Mouse (Mus musculus) megakaryocyte, embryonic 14.5 days (primary cell): ENCODE measurements around the gene Erh. TPM values are rescaled to one million over a fixed set of nuclear protein-coding genes. Genes with fewer than 3 reads are reported as not detected.

Experiments used
- H3K27me3 ChIP-seq: replicated peaks from 2 replicates; pipeline ENCODE3; 2012; ENCODE audit warnings: inconsistent platforms
- H3K36me3 ChIP-seq: replicated peaks from 2 replicates; pipeline ENCODE3; 2012; ENCODE audit warnings: low read length, inconsistent platforms, mixed read lengths
- H3K4me1 ChIP-seq: 2 replicates; pipeline ENCODE4 v1.6.1; 2012; ENCODE audit warnings: inconsistent platforms
- H3K4me3 ChIP-seq: replicated peaks from 2 replicates; pipeline ENCODE3; 2012; ENCODE audit warnings: moderate library complexity, mild to moderate bottlenecking, inconsistent platforms
- H3K9me3 ChIP-seq: 2 replicates; pipeline ENCODE4 v1.6.1; 2012; ENCODE audit warnings: inconsistent platforms
- FLI1 ChIP-seq: IDR thresholded peaks from 2 replicates; pipeline ENCODE4 v1.6.1; 2012; ENCODE audit warnings: low read length, inconsistent platforms, mixed read lengths
- GATA1 ChIP-seq: IDR thresholded peaks from 3 replicates; pipeline ENCODE4 v1.6.1; 2012; ENCODE audit warnings: mixed read lengths, low read length, inconsistent platforms, borderline replicate concordance
- polyA plus RNA-seq: library from polyadenylated mRNA; stranded (reverse); fragments of >175 nt; gene quantifications from 2 replicates; pipeline ENCODE4 v1.2.3, GENCODE M21; 2012; ENCODE audit warnings: low replicate concordance; ENCODE audit not compliant: insufficient read depth

Gene Erh
- 3.5 and 24.1 TPM in 2 replicates for polyA plus RNA-seq

GRCm38 (mm10) chr12:80643693-80644505 lies at the start of gene Erh, which contains the start of gene Slc39a9:
TSS of gene Erh (minus strand) at chr12:80644341.
TSS of gene Slc39a9 (plus strand) at chr12:80643883.
- H3K9me3 ChIP-seq, result no peaks in the 10 kb centered on the region
- no peak for TF ChIP-seq GATA1
- peak; percentile 46; the same call in 1 of the 2 replicates for TF ChIP-seq FLI1
- H3K4me3 ChIP-seq, result peak within 1 kb of the TSS; percentile 99
- H3K4me1 ChIP-seq, result peaks cover 45% of the 10 kb centered on the region
- peaks cover 56% of the 10 kb centered on the region for H3K36me3 ChIP-seq
- no peaks in the 10 kb centered on the region for H3K27me3 ChIP-seq

GRCm38 (mm10) chr12:80693700-80694099 lies 49.6 kb upstream of the Erh start:
- Histone ChIP-seq H3K9me3 (peaks cover 13% of the 10 kb centered on the region; the same call in 1 of the 2 replicates), H3K4me3 (no peak overlapping the region), H3K4me1 (peaks cover 19% of the 10 kb centered on the region), H3K27me3 (peaks cover 80% of the 10 kb centered on the region), H3K36me3 (no peaks in the 10 kb centered on the region)
- no peak for TF ChIP-seq FLI1
- TF ChIP-seq GATA1, result no peak

GRCm38 (mm10) chr12:80692269-80692972 lies 48.3 kb upstream of the Erh start, which contains the start of gene Plekhd1:
TSS of gene Plekhd1 (plus strand) at chr12:80692591.
- H3K36me3 ChIP-seq, result no peaks in the 10 kb centered on the region
- peak within 1 kb of the TSS; percentile 73 for H3K4me3 ChIP-seq
- peaks cover 17% of the 10 kb centered on the region for H3K4me1 ChIP-seq
- peaks cover 16% of the 10 kb centered on the region; the same call in 1 of the 2 replicates for H3K9me3 ChIP-seq
- TF ChIP-seq GATA1, result no peak
- TF ChIP-seq FLI1, result no peak
- H3K27me3 ChIP-seq, result peaks cover 82% of the 10 kb centered on the region

GRCm38 (mm10) chr12:80691671-80692091 lies 47.5 kb upstream of the Erh start:
- H3K4me3 ChIP-seq, result no peak overlapping the region
- H3K36me3 ChIP-seq, result no peaks in the 10 kb centered on the region
- peaks cover 14% of the 10 kb centered on the region; the same call in 1 of the 2 replicates for H3K9me3 ChIP-seq
- peaks cover 17% of the 10 kb centered on the region for H3K4me1 ChIP-seq
- TF ChIP-seq GATA1 (no peak), FLI1 (no peak)
- peaks cover 82% of the 10 kb centered on the region for H3K27me3 ChIP-seq

- peaks cover 70% of the 10 kb centered on the region for H3K27me3 ChIP-seq
- peaks cover 11% of the 10 kb centered on the region; the same call in 1 of the 2 replicates for H3K9me3 ChIP-seq
- H3K4me1 ChIP-seq, result peaks cover 13% of the 10 kb centered on the region
- H3K4me3 ChIP-seq, result no peak overlapping the region
- no peak for TF ChIP-seq GATA1
- no peak for TF ChIP-seq FLI1
- no peaks in the 10 kb centered on the region for H3K36me3 ChIP-seq
Observed at GRCm38 (mm10) chr12:80689696-80690095, 45.6 kb upstream of the Erh start.

DNA sequence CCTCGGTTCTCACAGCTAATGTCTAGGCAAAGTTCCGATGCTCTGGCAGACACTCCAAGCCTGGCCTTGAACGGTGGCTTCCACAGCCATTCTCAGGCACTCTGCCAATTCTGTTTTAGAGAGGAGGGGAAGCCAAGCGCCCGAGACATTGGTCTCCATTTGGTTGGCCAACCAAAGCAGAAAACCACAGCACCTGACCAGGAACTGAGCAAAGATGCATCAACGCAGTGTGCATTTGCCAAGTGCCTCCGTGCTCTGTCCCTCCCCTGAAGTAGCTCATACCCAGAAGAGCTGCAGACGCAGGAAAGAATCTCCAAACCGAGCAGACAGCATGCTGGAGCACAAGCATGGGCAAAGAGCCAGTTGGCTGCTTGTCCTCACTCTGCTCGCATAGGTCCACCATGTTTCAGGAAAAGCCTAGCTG lies 43.7 kb upstream of the Erh start:
- no peak for TF ChIP-seq GATA1
- TF ChIP-seq FLI1, result no peak
- Histone ChIP-seq H3K27me3 (peaks cover 52% of the 10 kb centered on the region), H3K36me3 (no peaks in the 10 kb centered on the region), H3K9me3 (peaks cover 11% of the 10 kb centered on the region; the same call in 1 of the 2 replicates), H3K4me1 (peaks cover 9% of the 10 kb centered on the region), H3K4me3 (no peak overlapping the region)

GRCm38 (mm10) chr12:80684316-80684715 lies 40.2 kb upstream of the Erh start:
- H3K4me3 ChIP-seq, result no peak overlapping the region
- H3K9me3 ChIP-seq, result 0 out of 2 replicates have a peak, but pooled peaks cover 2% of the 10 kb centered on the region
- no peaks in the 10 kb centered on the region for H3K4me1 ChIP-seq
- H3K27me3 ChIP-seq, result peaks cover 19% of the 10 kb centered on the region
- H3K36me3 ChIP-seq, result peaks cover 24% of the 10 kb centered on the region
- no peak for TF ChIP-seq GATA1
- TF ChIP-seq FLI1, result no peak

GRCm38 (mm10) chr12:80683554-80683953 lies 39.4 kb upstream of the Erh start:
- Histone ChIP-seq H3K4me3 (no peak overlapping the region), H3K9me3 (0 out of 2 replicates have a peak, but pooled peaks cover 2% of the 10 kb centered on the region)
- TF ChIP-seq GATA1 (no peak), FLI1 (no peak)

DNA sequence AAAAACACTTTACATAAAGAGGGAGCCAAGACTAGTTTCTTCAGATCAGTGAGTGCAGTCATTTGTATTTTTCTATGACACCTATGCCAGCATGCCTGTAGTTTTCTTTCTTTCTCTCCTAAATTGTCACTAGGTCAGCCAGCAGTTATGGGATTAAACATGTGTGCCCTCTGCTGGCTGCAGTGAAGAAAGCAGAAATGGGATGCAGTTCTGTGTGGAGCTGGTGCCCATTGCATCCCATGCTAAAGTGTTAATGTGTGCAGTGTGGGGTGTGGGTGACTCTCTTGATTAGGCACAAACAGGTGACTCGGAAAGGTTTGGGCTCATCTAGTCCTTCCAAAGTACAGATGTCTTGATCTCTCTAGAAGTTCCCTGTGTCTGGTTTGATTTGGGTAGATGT lies 37.2 kb upstream of the Erh start:
- H3K27me3 ChIP-seq, result peaks cover 2% of the 10 kb centered on the region
- H3K36me3 ChIP-seq, result peaks cover 51% of the 10 kb centered on the region
- no peaks in the 10 kb centered on the region for H3K4me1 ChIP-seq
- no peak for TF ChIP-seq FLI1
- TF ChIP-seq GATA1, result no peak
- H3K4me3 ChIP-seq, result no peak overlapping the region
- no peaks in the 10 kb centered on the region for H3K9me3 ChIP-seq

More at GRCm38 (mm10) chr12:80683554-80683953, 39.4 kb upstream of the Erh start:
- H3K36me3 ChIP-seq, result peaks cover 32% of the 10 kb centered on the region
- no peaks in the 10 kb centered on the region for H3K4me1 ChIP-seq
- H3K27me3 ChIP-seq, result peaks cover 18% of the 10 kb centered on the region
